Mouse (Mus musculus): ENCODE results near the gene Ap2a1.

Ap2a1 gene

GRCm38 (mm10) chr7:44929204-44930151, at the start of gene Ap2a1:
Ap2a1 (minus strand) TSS chr7:44929496.
- DNase-seq (ENCODE audit: low read depth, low spot score) = peak; percentile 100

- DNase-seq (ENCODE audit: low read depth, low spot score) = no peak
Observed at GRCm38 (mm10) chr7:44978300-44978699, 49.0 kb upstream of the Ap2a1 start.

GRCm38 (mm10) chr7:44975117-44975419, 45.8 kb upstream of the Ap2a1 start:
- no peak for DNase-seq (ENCODE audit: low read depth, low spot score)

GRCm38 (mm10) chr7:44974383-44975116, 45.3 kb upstream of the Ap2a1 start, which contains the start of gene Cpt1c:
Cpt1c (minus strand) TSS chr7:44974851.
- DNase-seq (ENCODE audit: low read depth, low spot score) = no peak

GRCm38 (mm10) chr7:44973415-44974130, 44.3 kb upstream of the Ap2a1 start:
- DNase-seq (ENCODE audit: low read depth, low spot score) = no peak

GRCm38 (mm10) chr7:44971142-44971541, 41.8 kb upstream of the Ap2a1 start:
- no peak for DNase-seq (ENCODE audit: low read depth, low spot score)

GRCm38 (mm10) chr7:44970231-44970691, 41.0 kb upstream of the Ap2a1 start:
- DNase-seq (ENCODE audit: low read depth, low spot score) = peak; percentile 85

- DNase-seq (ENCODE audit: low read depth, low spot score) = no peak
Observed at GRCm38 (mm10) chr7:44966638-44967037, 37.3 kb upstream of the Ap2a1 start.

GRCm38 (mm10) chr7:44965975-44966374, 36.7 kb upstream of the Ap2a1 start:
- DNase-seq (ENCODE audit: low read depth, low spot score) = no peak

GRCm38 (mm10) chr7:44964990-44965389, 35.7 kb upstream of the Ap2a1 start:
- DNase-seq (ENCODE audit: low read depth, low spot score) = no peak

GRCm38 (mm10) chr7:44962831-44963230, 33.5 kb upstream of the Ap2a1 start:
- no peak for DNase-seq (ENCODE audit: low read depth, low spot score)

GRCm38 (mm10) chr7:44962337-44962736, 33.0 kb upstream of the Ap2a1 start:
- no peak for DNase-seq (ENCODE audit: low read depth, low spot score)

- no peak for DNase-seq (ENCODE audit: low read depth, low spot score)
Observed at GRCm38 (mm10) chr7:44960512-44960910, 31.2 kb upstream of the Ap2a1 start.

- no peak for DNase-seq (ENCODE audit: low read depth, low spot score)
Observed at GRCm38 (mm10) chr7:44959874-44960511, 30.7 kb upstream of the Ap2a1 start.

- no peak for DNase-seq (ENCODE audit: low read depth, low spot score)
Observed at GRCm38 (mm10) chr7:44959281-44959680, 30.0 kb upstream of the Ap2a1 start.

- peak; percentile 54 for DNase-seq (ENCODE audit: low read depth, low spot score)
Observed at GRCm38 (mm10) chr7:44958208-44958607, 28.9 kb upstream of the Ap2a1 start.

- DNase-seq (ENCODE audit: low read depth, low spot score) = peak; percentile 65
Observed at GRCm38 (mm10) chr7:44957183-44957835, 28.0 kb upstream of the Ap2a1 start.

- DNase-seq (ENCODE audit: low read depth, low spot score) = no peak
Observed at GRCm38 (mm10) chr7:44956266-44956665, 27.0 kb upstream of the Ap2a1 start.

- no peak for DNase-seq (ENCODE audit: low read depth, low spot score)
Observed at GRCm38 (mm10) chr7:44955628-44956027, 26.3 kb upstream of the Ap2a1 start.

- no peak for DNase-seq (ENCODE audit: low read depth, low spot score)
Observed at GRCm38 (mm10) chr7:44954091-44954885, 25.0 kb upstream of the Ap2a1 start.
